Mouse (Mus musculus): Measurements from ENCODE around the gene Xkrx.

DNA sequence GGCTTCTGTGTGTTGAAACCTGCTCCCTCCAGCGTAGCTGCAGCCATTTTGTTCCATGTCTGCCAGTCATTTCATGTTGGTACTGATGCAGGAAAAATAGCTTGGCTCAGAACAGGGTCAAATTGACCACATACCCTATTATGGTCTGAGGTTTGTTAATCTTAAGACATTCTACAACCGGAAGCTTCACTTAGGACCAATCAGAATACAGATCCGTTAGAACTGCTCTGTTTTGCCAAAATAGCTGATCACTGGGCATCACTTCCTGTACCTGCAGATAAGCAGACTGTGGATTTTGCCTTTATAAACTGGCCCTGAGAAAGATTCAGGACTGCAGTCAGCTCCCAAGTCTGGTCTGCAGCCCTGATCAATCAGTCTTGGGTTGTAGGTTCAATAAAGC lies 33.3 kb downstream of the Xkrx start:
- no peak for TF ChIP-seq POLR2A (IDR thresholded peaks at IDR 0.05; ENCODE audit: low read depth, low read length)
- TF ChIP-seq MAX (IDR thresholded peaks at IDR 0.05; ENCODE audit: low read length) = no peak
- TF ChIP-seq EP300 (IDR thresholded peaks at IDR 0.05; ENCODE audit: low read length) = no peak
- TF ChIP-seq MYC (IDR thresholded peaks at IDR 0.05; ENCODE audit: low read depth, low read length) = no peak
- no peak for TF ChIP-seq ZKSCAN1 (IDR thresholded peaks at IDR 0.05; ENCODE audit: borderline replicate concordance, low read depth, low read length)

Data from CH12.LX (cell line).